Mouse (Mus musculus) CH12.LX (cell line): ENCODE data around the gene Prr29.
"Not testable (repeated sequence)": the region's sequence is repeated elsewhere in the genome, so short reads cannot be mapped to it uniquely, and the experiment has no call there.

Source experiments
- CTCF ChIP-seq, 2 experiments: IDR thresholded peaks in 1 of 2; conservative IDR thresholded peaks in 1 of 2; 2 replicates each; pipeline ENCODE4 v1.5.1; 2011 to 2012; ENCODE audit warnings: low read depth in 2 of 2, low read length in 2 of 2, improper control_type of control experiment in 1 of 2, inconsistent platforms in 1 of 2, mild to moderate bottlenecking in 1 of 2, moderate library complexity in 1 of 2
- KAT2A ChIP-seq: IDR thresholded peaks from 2 replicates; pipeline ENCODE4 v1.6.1; 2012; ENCODE audit warnings: low read length, improper control_type of control experiment, inconsistent platforms; ENCODE audit not compliant: insufficient replicate concordance
- MAX ChIP-seq: IDR thresholded peaks from 2 replicates; pipeline ENCODE4 v1.6.1; 2011; ENCODE audit warnings: low read length, improper control_type of control experiment
- POLR2A ChIP-seq: IDR thresholded peaks from 2 replicates; pipeline ENCODE4 v1.6.1; 2011; ENCODE audit warnings: low read depth, mild to moderate bottlenecking, improper control_type of control experiment, low read length
- TCF12 ChIP-seq: IDR thresholded peaks from 2 replicates; pipeline ENCODE4 v1.6.1; 2014; ENCODE audit warnings: low read depth, mild to moderate bottlenecking, inconsistent platforms, low read length, improper control_type of control experiment
- ZC3H11A ChIP-seq: IDR thresholded peaks from 2 replicates; pipeline ENCODE4 v1.6.1; 2012; ENCODE audit warnings: low read depth, mild to moderate bottlenecking, inconsistent platforms, low read length, improper control_type of control experiment

- not testable (repeated sequence) for TF ChIP-seq MAX; CTCF (conservative IDR thresholded peaks at IDR 0.05 in 1 of 2, IDR thresholded peaks at IDR 0.05 in 1 of 2; ENCODE audit: low read depth in 2 of 2, low read length in 2 of 2); POLR2A; ZC3H11A; TCF12; KAT2A
Observed at GRCm38 (mm10) chr11:106339323-106339722, 25.9 kb upstream of the Prr29 start.
